Mouse (Mus musculus) granulocyte monocyte progenitor cell, adult 5-6 weeks (primary cell): ENCODE measurements at regions not wholly inside any gene's neighbourhood (a gene's known extent, or its start where the extent isn't known, plus 50 kb on each side); places are given as distances from the start of the nearest gene placed in this dataset.

Experiments
- ATAC-seq: replicated peaks from 2 replicates; pipeline ENCODE4 v1.8.0; 2016; ENCODE audit warnings: mild to moderate bottlenecking, moderate TSS enrichment, inconsistent platforms; ENCODE audit not compliant: poor library complexity, severe bottlenecking

- ATAC-seq = no peak
Observed at GRCm38 (mm10) chr11:84642300-84643106, 117.2 kb upstream of the Lhx1 start.

DNA sequence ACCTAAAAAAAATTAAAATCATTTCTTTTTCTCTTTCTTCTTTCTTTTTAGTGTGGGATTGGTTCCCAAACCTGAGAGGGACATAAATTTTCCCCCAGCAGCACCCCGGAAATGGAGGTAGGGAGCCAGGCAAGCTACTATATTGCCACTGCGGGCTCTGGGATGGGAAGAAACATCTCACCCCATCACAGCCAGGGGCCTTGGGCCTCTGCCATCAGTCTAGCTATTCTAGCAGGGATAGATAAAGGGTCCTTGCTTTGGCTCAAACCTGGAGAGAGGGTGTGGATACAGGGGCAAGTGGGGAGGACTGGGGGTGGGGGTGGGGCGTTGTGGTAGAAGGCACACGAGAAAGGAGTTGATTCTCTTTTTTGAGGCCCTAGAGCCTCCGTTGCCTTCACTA, 116.3 kb upstream of the Lhx1 start:
- ATAC-seq = no peak

DNA sequence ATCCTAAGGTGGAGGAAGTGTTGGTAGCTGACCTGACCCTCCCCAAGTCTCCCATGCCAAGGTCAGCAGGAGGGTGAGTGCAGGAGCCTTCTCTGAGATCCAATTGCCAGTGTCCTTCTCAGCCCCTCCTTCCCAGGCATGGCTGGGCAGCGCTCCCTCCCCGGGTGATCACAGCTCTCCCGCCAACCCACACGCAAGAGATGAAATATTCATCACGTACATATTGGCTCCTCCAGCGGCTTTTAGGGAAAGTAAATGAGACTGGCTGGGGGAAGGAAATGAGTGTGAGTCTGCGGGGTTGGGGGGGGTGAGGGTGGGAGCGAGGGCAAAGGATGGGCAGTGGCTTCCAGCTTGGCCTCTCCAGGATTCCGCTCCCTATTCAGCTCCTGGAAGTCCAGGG, 113.0 kb upstream of the Lhx1 start:
- no peak for ATAC-seq

DNA sequence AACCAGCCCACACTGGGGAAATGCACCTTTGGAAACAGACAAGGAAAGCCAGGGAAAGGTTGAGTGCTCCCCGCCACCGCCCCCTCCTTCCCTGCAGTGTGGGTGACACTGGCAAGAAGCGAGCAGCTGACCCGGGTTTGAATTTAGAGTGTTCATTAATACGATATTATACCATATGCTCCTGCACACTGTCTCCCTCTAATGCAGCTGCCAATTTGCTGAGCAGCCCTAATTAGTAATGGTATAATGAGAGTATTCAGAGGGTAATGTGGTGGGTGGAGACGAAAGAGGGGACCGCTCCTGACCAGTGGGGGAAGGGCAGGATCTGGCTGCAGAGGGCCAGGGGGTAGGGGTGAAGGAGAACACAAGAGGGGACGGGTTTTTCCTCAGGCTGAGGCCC, 111.9 kb upstream of the Lhx1 start:
- ATAC-seq = no peak

DNA sequence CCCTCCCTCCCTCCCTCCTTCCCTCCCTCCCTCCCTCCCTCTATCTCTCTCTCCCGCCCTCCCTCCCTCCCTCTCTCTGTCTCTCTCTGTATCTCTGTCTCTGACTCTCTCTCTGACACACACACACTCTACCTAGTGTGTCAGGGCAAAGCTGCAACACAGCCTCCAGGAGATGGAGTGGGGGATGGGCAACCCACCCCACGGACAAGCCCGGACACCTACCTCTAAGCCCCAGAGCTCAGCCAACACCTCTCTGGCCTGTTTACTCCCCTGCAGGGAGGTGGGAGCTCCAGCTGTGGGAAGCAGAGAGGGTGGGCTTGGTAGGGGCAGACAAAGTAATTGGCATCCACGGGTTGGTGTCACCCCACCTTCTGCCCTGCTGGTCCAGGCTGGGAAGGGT, 109.7 kb upstream of the Lhx1 start:
- no peak for ATAC-seq

- ATAC-seq = no peak
Observed at GRCm38 (mm10) chr11:84633300-84633699, 108.0 kb upstream of the Lhx1 start.

- ATAC-seq = no peak
Observed at GRCm38 (mm10) chr11:84628111-84628510, 102.8 kb upstream of the Lhx1 start.

DNA sequence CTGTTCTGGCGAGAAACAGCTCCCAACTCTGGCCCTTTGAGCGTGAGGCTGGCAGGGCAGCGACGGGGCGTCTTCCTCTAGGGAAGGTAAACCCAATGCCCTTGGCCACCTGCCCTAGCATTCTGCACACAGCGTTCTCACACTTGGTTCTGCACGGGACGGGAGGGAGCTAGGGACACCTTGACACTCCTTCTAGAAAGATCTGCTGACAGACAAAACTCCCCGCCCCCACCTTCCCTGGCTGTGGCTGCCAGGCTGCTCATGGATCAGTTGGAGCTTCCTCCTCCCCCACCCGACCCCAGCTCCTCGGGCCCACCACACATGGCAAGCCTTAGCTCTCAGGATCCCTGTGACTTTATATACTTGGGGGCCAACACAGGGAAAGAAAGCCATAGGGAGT, 102.3 kb upstream of the Lhx1 start:
- no peak for ATAC-seq

- no peak for ATAC-seq
Observed at GRCm38 (mm10) chr11:84627259-84627658, 101.9 kb upstream of the Lhx1 start.

- no peak for ATAC-seq
Observed at GRCm38 (mm10) chr11:84624100-84624499, 98.8 kb upstream of the Lhx1 start.

- ATAC-seq = peak; percentile 92
Observed at GRCm38 (mm10) chr11:84619713-84620112, 94.4 kb upstream of the Lhx1 start.

- no peak for ATAC-seq
Observed at GRCm38 (mm10) chr11:84618576-84618975, 93.2 kb upstream of the Lhx1 start.

- ATAC-seq = peak; percentile 30; the same call in 1 of the 2 replicates
Observed at GRCm38 (mm10) chr11:84612982-84613720, 87.8 kb upstream of the Lhx1 start.

- no peak for ATAC-seq
Observed at GRCm38 (mm10) chr11:84611625-84611879, 86.2 kb upstream of the Lhx1 start.

DNA sequence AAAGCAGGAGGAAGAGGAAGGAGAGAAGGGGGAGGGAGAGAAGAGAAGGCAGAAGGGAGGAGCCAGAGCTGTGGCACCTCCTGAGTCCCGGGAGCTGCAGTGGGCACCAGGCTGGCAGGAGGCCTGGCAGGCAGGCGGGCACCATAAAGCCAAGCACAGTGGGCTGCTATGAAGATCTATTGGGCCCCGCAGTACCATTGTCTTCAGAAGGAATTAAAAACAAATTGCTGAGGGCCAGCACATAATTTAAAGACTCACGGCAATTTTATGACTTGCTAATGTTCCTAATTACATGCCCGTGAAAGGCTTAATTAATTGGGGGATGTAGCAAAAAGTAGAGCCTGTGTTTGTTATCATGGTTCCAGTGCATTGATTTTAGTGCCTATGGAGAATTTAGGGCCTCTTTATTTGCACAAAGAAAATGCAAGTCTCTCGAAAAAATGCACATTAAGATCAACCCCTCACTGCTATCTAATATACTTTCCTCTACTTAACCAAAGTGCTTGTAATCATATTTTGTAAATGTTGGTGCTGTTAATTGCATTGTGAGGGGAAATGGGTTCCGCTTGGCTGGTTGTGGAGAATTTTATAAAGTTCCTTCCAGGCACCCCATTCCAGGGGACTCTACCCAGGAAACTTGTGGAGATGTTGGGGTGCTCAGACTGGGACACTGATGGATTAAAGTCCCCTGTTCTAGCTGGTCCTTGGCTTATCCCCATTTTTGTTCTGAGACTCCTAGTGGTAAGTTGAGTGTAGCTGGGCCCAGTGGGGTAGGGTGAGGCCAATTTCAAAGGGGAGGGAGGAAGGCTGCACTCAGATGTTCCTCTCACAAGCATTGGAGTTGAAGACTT, 85.7 kb upstream of the Lhx1 start:
- ATAC-seq = no peak

GRCm38 (mm10) chr11:84604781-84605180, 79.4 kb upstream of the Lhx1 start:
- ATAC-seq = no peak

DNA sequence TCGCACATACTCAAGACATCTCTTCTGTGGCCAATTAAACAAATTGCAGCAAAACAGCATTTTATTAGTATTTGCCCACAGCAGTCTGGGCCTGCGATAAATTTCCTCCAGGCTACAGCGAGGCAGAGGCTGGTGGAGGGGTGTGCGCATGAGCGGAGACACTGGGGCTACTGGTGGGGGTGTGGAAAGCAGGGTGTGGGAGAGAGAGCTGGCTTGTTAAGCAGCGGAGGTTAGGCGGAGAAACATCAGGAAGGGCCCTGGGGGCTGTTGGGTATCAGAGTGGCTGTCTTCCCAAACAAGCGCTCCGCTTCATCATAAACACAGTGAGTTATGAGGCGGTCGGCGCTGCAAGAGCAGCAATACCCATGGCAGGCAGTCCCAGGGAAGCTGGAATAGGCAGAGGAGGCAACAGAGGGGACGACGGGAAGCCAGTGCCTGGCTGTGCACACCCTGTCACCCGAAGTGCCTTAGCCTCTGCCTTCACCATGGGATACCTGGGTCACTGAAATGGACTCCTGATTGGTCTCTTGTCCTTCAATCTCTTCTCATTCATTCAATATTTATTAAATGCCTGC, 74.0 kb upstream of the Lhx1 start:
- ATAC-seq = no peak

- ATAC-seq = peak; percentile 84
Observed at GRCm38 (mm10) chr11:84597572-84598295, 72.4 kb upstream of the Lhx1 start.

DNA sequence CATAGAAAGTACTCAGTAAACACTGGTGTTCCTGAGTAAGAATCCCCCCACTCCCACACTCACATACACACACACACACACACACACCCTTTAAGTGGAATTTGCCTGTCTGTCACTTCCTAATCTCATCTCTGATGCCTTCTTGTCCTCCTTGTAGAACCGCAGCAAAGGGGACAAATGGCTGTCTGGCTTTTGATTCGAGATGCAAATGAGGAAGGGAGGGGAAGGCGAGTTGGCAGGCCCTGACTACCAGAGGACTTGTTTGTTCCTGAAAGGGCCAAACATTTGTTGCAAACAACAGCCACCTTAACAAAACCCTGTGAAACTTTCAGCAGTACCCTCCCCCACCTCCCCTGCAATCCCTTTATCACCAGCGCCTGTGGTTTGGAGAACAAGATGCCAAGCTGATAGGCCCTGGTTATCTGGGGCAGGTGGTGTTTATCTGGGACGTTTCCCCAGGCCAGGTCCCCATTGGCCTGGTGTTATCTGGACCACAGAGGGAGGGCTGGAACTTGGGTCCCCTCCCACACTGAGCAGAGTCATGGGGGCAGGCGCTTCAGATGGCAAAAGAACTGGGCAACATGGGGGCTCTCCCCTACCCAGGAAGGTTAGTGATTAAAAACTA, 67.5 kb upstream of the Lhx1 start:
- no peak for ATAC-seq

GRCm38 (mm10) chr11:84587107-84587506, 61.8 kb upstream of the Lhx1 start:
- ATAC-seq = no peak
